Comparison of ENCODE assay signal across 14 mouse cellular contexts in the genomic region with DNA sequence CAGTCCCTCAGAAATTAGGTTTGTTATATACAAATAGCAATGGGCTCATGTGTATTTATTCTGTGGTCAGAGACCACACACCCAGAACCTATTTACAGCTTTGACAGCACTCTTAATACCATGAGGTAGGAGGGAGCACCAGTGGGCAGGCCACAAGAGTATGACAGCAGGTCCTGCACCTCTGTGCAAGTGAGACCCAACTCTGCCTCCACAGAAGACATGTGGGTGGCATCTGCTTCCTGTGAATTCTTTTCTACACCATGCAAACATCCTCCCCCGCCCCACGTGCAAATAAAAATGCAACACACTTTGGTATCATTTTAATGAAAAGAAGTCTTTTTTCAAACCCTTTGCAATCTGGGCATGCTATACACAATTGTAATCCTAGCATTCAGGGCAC.
DNase-seq lines count a peak whose midpoint lies in the region; ATAC-seq and TF ChIP-seq lines count a peak whose summit lies in the region.
"Had no signal": no experiment of that assay in that cellular context is flagged by ENCODE, and none has a peak within 500 bp of the region (broad histone marks: within the 10 kb centered on the region; RNA-seq: fewer than 3 reads in every experiment).

No protein-coding gene starts in this region.

- DNase-seq in layer of hippocampus, adult 2 months (ENCODE audit: low spot score in 2 of 2) = peak in 1 of 2 experiments; percentile 37
- DNase-seq in layer of hippocampus, adult 11-12 months (ENCODE audit: low spot score) = no peak
- DNase-seq in CD4-positive helper T cell, adult 2 months (ENCODE audit: low read depth, low spot score) = peak; percentile 62
- peak; percentile 64 for DNase-seq in T-cell, adult 2 months (ENCODE audit: low spot score)
- peak; percentile 24 to 38 for DNase-seq in natural killer cell, adult 2 months (ENCODE audit: low spot score in 2 of 2)
- no peak for DNase-seq in kidney, adult 18-20 months
- DNase-seq: kidney, postnatal 14 days had no signal

- peak overlapping the region; percentile 77 for H3K27ac ChIP-seq in layer of hippocampus, adult 2 months
- no peak overlapping the region for H3K27ac ChIP-seq in forebrain, embryonic 15.5 days (replicated peaks)
- no peak overlapping the region for H3K27ac ChIP-seq in kidney, embryonic 15.5 days
- H3K27ac ChIP-seq: hindbrain, embryonic 14.5 days; limb, embryonic 10.5 days; liver, embryonic 14.5 days had no signal

- no peak overlapping the region for H3K9ac ChIP-seq in forebrain, embryonic 15.5 days (replicated peaks)
- H3K9ac ChIP-seq in kidney, embryonic 15.5 days = no peak overlapping the region
- H3K9ac ChIP-seq: hindbrain, embryonic 14.5 days; liver, embryonic 14.5 days had no signal

- no peaks in the 10 kb centered on the region for H3K27me3 ChIP-seq in forebrain, embryonic 15.5 days
- H3K27me3 ChIP-seq in kidney, embryonic 15.5 days = no peaks in the 10 kb centered on the region

- 0 out of 2 replicates have a peak, but pooled peaks cover 2% of the 10 kb centered on the region for H3K4me1 ChIP-seq in forebrain, embryonic 15.5 days
- H3K4me1 ChIP-seq in kidney, embryonic 15.5 days = peaks cover 13% of the 10 kb centered on the region

- no peak for ATAC-seq in forebrain, embryonic 15.5 days (replicated peaks)
- ATAC-seq in kidney, embryonic 15.5 days (replicated peaks; ENCODE audit: low FRiP score) = no peak

- no peak overlapping the region for H3K4me2 ChIP-seq in forebrain, embryonic 15.5 days (replicated peaks)
- H3K4me2 ChIP-seq in kidney, embryonic 15.5 days = no peak overlapping the region
- H3K4me2 ChIP-seq: hindbrain, embryonic 14.5 days had no signal

- WGBS in forebrain, embryonic 15.5 days = 70% methylated on average over 2 of the region's 2 CpGs
- WGBS in kidney, embryonic 15.5 days = 76% methylated on average over 2 of the region's 2 CpGs

- H3K36me3 ChIP-seq in forebrain, embryonic 15.5 days = no peaks in the 10 kb centered on the region
- no peaks in the 10 kb centered on the region for H3K36me3 ChIP-seq in kidney, embryonic 15.5 days
- H3K36me3 ChIP-seq: limb, embryonic 10.5 days; midbrain, embryonic 10.5 days had no signal

- no peak for TF ChIP-seq CTCF in layer of hippocampus, adult 2 months (conservative IDR thresholded peaks at IDR 0.05)

- H3K9me3 ChIP-seq in forebrain, embryonic 15.5 days = no peaks in the 10 kb centered on the region
- no peaks in the 10 kb centered on the region for H3K9me3 ChIP-seq in kidney, embryonic 15.5 days (replicated peaks)
- H3K9me3 ChIP-seq: limb, embryonic 10.5 days; midbrain, embryonic 10.5 days had no signal

- H3K4me3 ChIP-seq in layer of hippocampus, adult 2 months = no peak overlapping the region
- no peak overlapping the region for H3K4me3 ChIP-seq in forebrain, embryonic 15.5 days
- H3K4me3 ChIP-seq in kidney, embryonic 15.5 days (replicated peaks) = no peak overlapping the region
- H3K4me3 ChIP-seq: limb, embryonic 10.5 days; midbrain, embryonic 10.5 days; myocyte had no signal

Comparison
In these comparisons a context has a peak if more than half of its experiments do, and no peak if none do; other contexts are left out.
1. DNase-seq: peak in CD4-positive helper T cell, adult 2 months (single experiment), T-cell, adult 2 months (single experiment) and natural killer cell, adult 2 months (2 of 2); none in layer of hippocampus, adult 11-12 months (single experiment) and kidney, adult 18-20 months (single experiment).